Mouse (Mus musculus) midbrain, postnatal 0 days (tissue): ENCODE measurements at regions not wholly inside any gene's neighbourhood (a gene's known extent, or its start where the extent isn't known, plus 50 kb on each side); places are given as distances from the start of the nearest gene placed in this dataset.

Source experiments
- ATAC-seq: fragments of 200-750 bp; cut with Nextera tagmentation; 2 replicates; pipeline ENCODE4 v1.8.0; 2017; ENCODE audit warnings: moderate number of reproducible peaks, mild to moderate bottlenecking, moderate TSS enrichment, moderate library complexity; ENCODE audit not compliant: low FRiP score
- DNase-seq: peaks from one replicate; pipeline ENCODE4 v3.0.0-alpha.2; 2015; ENCODE audit warnings: low spot score
- H3K27ac ChIP-seq: fragments of 300-500 bp; sonication (generic); 2 replicates; pipeline ENCODE4 v1.5.1; 2014; ENCODE audit warnings: low read depth, mild to moderate bottlenecking, low read length, mixed read lengths
- H3K27me3 ChIP-seq: fragments of 300-500 bp; sonication (generic); 2 replicates; pipeline ENCODE4 v1.6.1; 2014; ENCODE audit warnings: low read length, control low read depth, mixed read lengths; ENCODE audit not compliant: insufficient read depth
- H3K36me3 ChIP-seq: fragments of 300-500 bp; sonication (generic); 2 replicates; pipeline ENCODE4 v1.6.1; 2014; ENCODE audit warnings: low read length, control low read depth, mixed read lengths; ENCODE audit not compliant: insufficient read depth
- H3K4me1 ChIP-seq: fragments of 300-500 bp; sonication (generic); 2 replicates; pipeline ENCODE4 v1.6.1; 2014; ENCODE audit warnings: mild to moderate bottlenecking, control low read depth, antibody characterized with exemption, low read length, mixed read lengths; ENCODE audit not compliant: insufficient read depth
- H3K4me2 ChIP-seq: fragments of 300-500 bp; sonication (generic); 2 replicates; pipeline ENCODE4 v1.6.1; 2014; ENCODE audit warnings: low read depth, mild to moderate bottlenecking, low read length, mixed read lengths; ENCODE audit not compliant: poor library complexity, severe bottlenecking
- H3K4me3 ChIP-seq: fragments of 300-500 bp; sonication (generic); 2 replicates; pipeline ENCODE4 v1.5.1; 2014; ENCODE audit warnings: low read depth, mild to moderate bottlenecking, low read length, moderate library complexity
- H3K9ac ChIP-seq: fragments of 300-500 bp; sonication (generic); replicated peaks from 2 replicates; pipeline ENCODE4 v1.6.1; 2014; ENCODE audit warnings: mild to moderate bottlenecking, low read length, moderate library complexity, mixed read lengths; ENCODE audit not compliant: poor library complexity, severe bottlenecking
- H3K9me3 ChIP-seq: fragments of 300-500 bp; sonication (generic); 2 replicates; pipeline ENCODE4 v1.6.1; 2016; ENCODE audit warnings: low read length, control low read depth
- CTCF ChIP-seq: IDR thresholded peaks from 2 replicates; pipeline ENCODE4 v1.5.1; 2016; ENCODE audit warnings: antibody characterized with exemption, mild to moderate bottlenecking
- WGBS: fragments of 180-500 bp; shearing (Covaris S2); extraction: QIAGEN DNeasy Blood & Tissue Kit; methylation state at CpG from one replicate; pipeline ENCODE4 v1.1.7; 2014; 5-methylcytosine and 5-hydroxymethylcytosine counted together

DNA sequence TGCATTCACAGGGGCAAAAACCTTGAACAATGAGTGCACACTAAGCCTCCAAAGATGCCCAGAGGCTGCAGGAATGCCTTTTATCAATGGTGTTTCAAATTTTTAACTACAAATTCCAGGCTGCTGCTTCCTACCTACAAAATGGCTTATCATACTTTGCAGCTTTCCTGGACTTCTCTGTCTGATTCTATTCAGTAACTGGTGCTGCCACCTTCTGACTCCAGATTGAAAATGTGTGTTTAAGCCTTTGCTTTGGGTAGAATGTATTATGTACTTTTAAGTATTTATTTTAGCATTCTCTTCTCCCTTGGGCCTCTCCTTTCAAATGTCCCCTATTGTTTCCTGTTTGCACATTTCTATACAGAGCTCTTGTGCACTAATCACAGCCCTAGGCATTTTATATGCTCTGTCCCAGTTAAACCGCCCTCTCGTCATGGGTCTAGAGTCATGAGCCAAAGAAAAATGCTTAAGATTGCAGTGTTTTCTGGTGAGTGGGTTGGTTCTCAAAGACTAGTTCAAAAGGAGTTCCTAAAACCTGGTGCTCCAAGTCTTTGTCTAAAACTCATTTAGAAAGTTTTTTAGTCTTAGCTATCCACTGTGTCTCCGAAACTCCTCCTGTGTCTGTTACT, 472.3 kb upstream of the Dpp10 start:
- no peaks in the 10 kb centered on the region for H3K9me3 ChIP-seq
- WGBS: 82% methylated on average over 3 of the region's 3 CpGs

DNA sequence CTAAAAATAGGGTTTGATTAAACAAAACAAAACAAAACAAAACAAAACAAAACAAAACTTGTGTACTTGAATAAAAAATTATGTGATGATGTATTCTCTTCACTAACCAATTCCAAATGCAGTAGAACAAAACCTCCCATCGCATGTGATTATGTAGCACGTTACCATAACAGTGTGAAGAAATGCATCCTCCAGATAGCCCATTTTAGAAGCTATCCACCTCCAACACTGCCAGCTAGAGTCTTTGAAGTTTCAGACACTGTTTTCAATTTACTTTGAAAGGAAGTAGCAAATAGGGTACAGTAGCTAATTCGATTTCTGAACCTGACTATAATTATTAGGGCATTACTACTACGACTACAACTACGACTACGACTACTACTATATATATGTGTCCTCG, 465.1 kb upstream of the Dpp10 start:
- Histone ChIP-seq H3K27me3 (no peaks in the 10 kb centered on the region), H3K4me1 (no peaks in the 10 kb centered on the region), H3K4me2 (no peak overlapping the region), H3K9ac (no peak overlapping the region), H3K27ac (no peak overlapping the region), H3K4me3 (no peak overlapping the region), H3K36me3 (no peaks in the 10 kb centered on the region), H3K9me3 (no peaks in the 10 kb centered on the region)
- no peak for DNase-seq
- ATAC-seq: no peak
- TF ChIP-seq CTCF: no peak
- 92% methylated on average over 7 of the region's 7 CpGs for WGBS

More for the DNA sequence above, 472.3 kb upstream of the Dpp10 start:
- ATAC-seq (no peak), DNase-seq (peak; percentile 78)
- no peak overlapping the region for H3K4me3 ChIP-seq
- no peak overlapping the region for H3K9ac ChIP-seq
- TF ChIP-seq CTCF: peak; percentile 75
- no peaks in the 10 kb centered on the region for H3K4me1 ChIP-seq
- H3K27ac ChIP-seq: no peak overlapping the region
- no peaks in the 10 kb centered on the region for H3K27me3 ChIP-seq
- H3K36me3 ChIP-seq: no peaks in the 10 kb centered on the region
- H3K4me2 ChIP-seq: no peak overlapping the region

DNA sequence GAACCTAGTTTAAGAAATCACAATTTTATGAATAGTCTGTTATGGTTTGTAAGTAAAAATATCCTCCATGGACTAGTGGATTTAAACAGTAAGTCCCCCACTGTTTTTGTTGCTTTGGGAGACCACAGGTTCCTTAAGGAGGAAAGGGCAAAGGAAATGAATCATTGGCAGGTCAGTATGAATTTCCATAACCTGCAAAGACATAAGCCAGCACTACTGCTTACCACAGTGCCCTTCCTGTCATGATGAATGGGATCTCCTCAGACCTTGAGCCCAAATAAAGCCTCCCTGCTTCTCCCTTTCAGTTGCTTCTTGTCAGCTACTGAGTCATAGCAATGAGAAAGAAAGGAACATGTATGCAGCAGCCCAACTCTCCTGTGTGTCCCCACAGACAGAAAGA, 443.1 kb upstream of the Dpp10 start:
- H3K9me3 ChIP-seq: no peaks in the 10 kb centered on the region
- no peak overlapping the region for H3K4me2 ChIP-seq
- no peak for DNase-seq
- H3K4me3 ChIP-seq: no peak overlapping the region
- ATAC-seq: no peak
- H3K4me1 ChIP-seq: no peaks in the 10 kb centered on the region
- no peak for TF ChIP-seq CTCF
- no peaks in the 10 kb centered on the region for H3K36me3 ChIP-seq
- no peaks in the 10 kb centered on the region for H3K27me3 ChIP-seq
- H3K27ac ChIP-seq: no peak overlapping the region
- H3K9ac ChIP-seq: no peak overlapping the region

DNA sequence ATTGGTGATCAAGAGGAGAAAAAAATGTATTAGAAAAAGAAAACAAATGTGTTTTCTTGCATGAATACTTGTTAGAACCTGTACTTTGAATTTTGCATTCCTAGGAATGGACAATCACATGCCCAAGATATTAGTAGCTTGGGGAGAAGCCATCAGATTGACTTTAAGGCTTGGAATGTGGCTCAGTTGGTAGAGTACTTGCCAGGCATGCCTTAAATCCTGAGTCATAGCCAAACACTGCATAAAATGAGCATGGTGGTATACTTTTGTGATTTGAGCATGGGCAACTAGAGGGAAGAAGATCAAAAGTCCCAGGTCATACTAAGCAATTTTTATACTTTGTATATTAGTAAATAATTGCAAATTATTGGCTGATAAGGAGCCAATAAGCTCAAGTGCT, 442.6 kb upstream of the Dpp10 start:
- Histone ChIP-seq H3K4me3 (no peak overlapping the region), H3K4me1 (no peaks in the 10 kb centered on the region), H3K27ac (no peak overlapping the region), H3K4me2 (no peak overlapping the region), H3K27me3 (no peaks in the 10 kb centered on the region), H3K9me3 (no peaks in the 10 kb centered on the region), H3K9ac (no peak overlapping the region), H3K36me3 (no peaks in the 10 kb centered on the region)
- ATAC-seq: no peak
- no peak for DNase-seq
- no peak for TF ChIP-seq CTCF

DNA sequence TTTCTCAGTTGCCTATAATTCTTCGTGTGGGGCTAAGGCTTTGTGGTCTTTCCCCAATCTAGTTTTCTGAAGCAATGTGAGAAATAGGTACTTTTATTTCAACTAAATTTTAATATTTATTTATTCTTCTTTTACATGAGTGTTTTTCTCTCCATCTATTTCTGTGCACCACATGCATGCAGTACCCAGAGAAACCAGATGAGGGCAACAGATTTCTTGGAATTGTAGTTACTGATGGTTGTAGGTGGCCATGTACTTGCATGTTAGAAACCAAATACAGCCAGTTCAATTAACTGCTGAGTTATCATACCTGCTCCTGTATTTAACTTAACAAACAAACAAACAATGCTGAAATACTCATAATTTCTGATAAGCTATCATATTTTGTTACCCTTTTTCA, 404.8 kb upstream of the Dpp10 start:
- WGBS: 39% methylated on average over 1 of the region's 1 CpGs
- ATAC-seq: no peak
- H3K27me3 ChIP-seq: no peaks in the 10 kb centered on the region
- no peaks in the 10 kb centered on the region for H3K36me3 ChIP-seq
- no peak overlapping the region for H3K9ac ChIP-seq
- peak; percentile 27 for DNase-seq
- H3K27ac ChIP-seq: no peak overlapping the region
- no peaks in the 10 kb centered on the region for H3K4me1 ChIP-seq
- peak; percentile 60 for TF ChIP-seq CTCF
- H3K4me3 ChIP-seq: no peak overlapping the region
- no peak overlapping the region for H3K4me2 ChIP-seq
- H3K9me3 ChIP-seq: no peaks in the 10 kb centered on the region

DNA sequence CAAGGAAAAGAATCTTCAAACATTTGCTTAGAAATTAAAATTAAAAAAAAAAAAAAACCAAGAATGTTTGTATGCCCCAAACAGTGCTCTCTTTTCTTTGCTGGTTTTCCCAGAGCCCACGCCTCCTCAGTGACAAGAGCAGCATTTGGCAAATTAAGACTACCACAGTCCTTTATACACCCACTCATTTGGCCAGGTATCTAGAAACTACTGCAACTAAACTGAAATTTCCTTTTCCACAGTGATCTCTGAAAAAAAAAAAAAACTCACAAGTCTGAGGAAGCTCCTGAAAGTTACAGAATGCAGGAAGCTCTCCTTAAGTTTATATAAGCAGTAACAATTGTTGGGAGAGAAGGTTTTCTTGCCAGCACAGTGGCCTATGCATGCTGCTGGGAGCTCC, 394.2 kb upstream of the Dpp10 start:
- no peak for TF ChIP-seq CTCF
- H3K36me3 ChIP-seq: no peaks in the 10 kb centered on the region
- ATAC-seq: no peak
- no peak overlapping the region for H3K4me2 ChIP-seq
- no peaks in the 10 kb centered on the region for H3K4me1 ChIP-seq
- no peak overlapping the region for H3K27ac ChIP-seq
- H3K4me3 ChIP-seq: no peak overlapping the region
- no peaks in the 10 kb centered on the region for H3K9me3 ChIP-seq
- H3K27me3 ChIP-seq: no peaks in the 10 kb centered on the region
- no peak for DNase-seq
- no peak overlapping the region for H3K9ac ChIP-seq
- 82% methylated on average over 1 of the region's 1 CpGs for WGBS
